Mouse (Mus musculus) liver, embryonic 14.5 days (tissue): ENCODE measurements around the gene Gm9112. TPM values are rescaled to one million over a fixed set of nuclear protein-coding genes. Genes with fewer than 3 reads are reported as not detected.
A peak's percentile ranks its signal among the peaks of the same experiment; 100 is the strongest.

ENCODE experiments used
- ATAC-seq: fragments of 200-750 bp; cut with Nextera tagmentation; 2 replicates; pipeline ENCODE4 v1.8.0; 2017; ENCODE audit warnings: moderate number of reproducible peaks, mild to moderate bottlenecking, moderate library complexity; ENCODE audit not compliant: insufficient read depth
- DNase-seq, 3 experiments: peaks; one replicate each; pipeline ENCODE4 v3.0.0-alpha.2; 2012 to 2013; ENCODE audit warnings: low read depth in 3 of 3, low spot score in 3 of 3
- H3K27ac ChIP-seq: fragments of 300-500 bp; sonication (generic); 2 replicates; pipeline ENCODE4 v1.5.1; 2014; ENCODE audit warnings: moderate library complexity, mild to moderate bottlenecking, control low read depth, inconsistent platforms
- H3K27me3 ChIP-seq: fragments of 300-500 bp; sonication (generic); 2 replicates; pipeline ENCODE4 v1.6.1; 2014; ENCODE audit warnings: mild to moderate bottlenecking, low read length, moderate library complexity; ENCODE audit not compliant: control insufficient read depth, insufficient read depth
- H3K36me3 ChIP-seq: fragments of 300-500 bp; sonication (generic); replicated peaks from 2 replicates; pipeline ENCODE4 v1.6.1; 2014; ENCODE audit warnings: low read depth; ENCODE audit not compliant: control insufficient read depth, insufficient read depth
- H3K4me1 ChIP-seq, 2 experiments: fragments of 200-500 bp in 1 of 2; fragments of 300-500 bp in 1 of 2; sonication (generic) in 1 of 2; replicated peaks; 2 replicates each; pipeline ENCODE4 v1.6.1; 2012 to 2014; ENCODE audit warnings: antibody characterized with exemption in 1 of 2, inconsistent platforms in 1 of 2, low read length in 1 of 2; ENCODE audit not compliant: control insufficient read depth in 2 of 2, insufficient read depth in 2 of 2
- H3K4me2 ChIP-seq: fragments of 300-500 bp; sonication (generic); 2 replicates; pipeline ENCODE4 v1.6.1; 2014; ENCODE audit warnings: low read depth, mild to moderate bottlenecking, control low read depth, moderate library complexity
- H3K4me3 ChIP-seq, 2 experiments: fragments of 200-500 bp in 1 of 2; fragments of 300-500 bp in 1 of 2; sonication (generic) in 1 of 2; 2 replicates each; pipeline ENCODE4 v1.5.1; 2012 to 2014; ENCODE audit warnings: low read depth in 2 of 2, low read length in 2 of 2, mild to moderate bottlenecking in 2 of 2, control low read depth in 1 of 2, inconsistent platforms in 1 of 2, moderate library complexity in 1 of 2; ENCODE audit not compliant: insufficient read depth in 1 of 2
- H3K9ac ChIP-seq: fragments of 300-500 bp; sonication (generic); replicated peaks from 2 replicates; pipeline ENCODE4 v1.6.1; 2014; ENCODE audit warnings: mild to moderate bottlenecking, control low read depth, moderate library complexity
- H3K9me3 ChIP-seq: fragments of 300-500 bp; sonication (generic); 2 replicates; pipeline ENCODE4 v1.6.1; 2016; ENCODE audit warnings: low read length, mixed read lengths; ENCODE audit not compliant: control insufficient read depth
- CTCF ChIP-seq: IDR thresholded peaks from 2 replicates; pipeline ENCODE4 v1.5.1; 2016; ENCODE audit warnings: antibody characterized with exemption, low read depth, control low read depth
- EP300 ChIP-seq: IDR thresholded peaks from 2 replicates; pipeline ENCODE4 v1.6.1; 2016; ENCODE audit warnings: antibody characterized with exemption, low read depth
- WGBS: fragments of 180-500 bp; shearing (Covaris S2); extraction: QIAGEN DNeasy Blood & Tissue Kit; methylation state at CpG from one replicate; pipeline ENCODE4 v1.1.7; 2014; ENCODE audit not compliant: insufficient replicate concordance; 5-methylcytosine and 5-hydroxymethylcytosine counted together
- polyA plus RNA-seq, 2 experiments: library from polyadenylated mRNA; depleted of rRNA in 1 of 2; stranded (reverse) in 1 of 2; unstranded in 1 of 2; fragments of >200 nt; fragmentation: Nextera tagmentation in 1 of 2; extraction: Ambion mirVana in 1 of 2; gene quantifications; 2 replicates each; pipeline versions ENCODE4 v1.2.1 to v1.2.3; 2012 to 2014

Gene Gm9112
- polyA plus RNA-seq, 2 experiments, result not detected

DNA sequence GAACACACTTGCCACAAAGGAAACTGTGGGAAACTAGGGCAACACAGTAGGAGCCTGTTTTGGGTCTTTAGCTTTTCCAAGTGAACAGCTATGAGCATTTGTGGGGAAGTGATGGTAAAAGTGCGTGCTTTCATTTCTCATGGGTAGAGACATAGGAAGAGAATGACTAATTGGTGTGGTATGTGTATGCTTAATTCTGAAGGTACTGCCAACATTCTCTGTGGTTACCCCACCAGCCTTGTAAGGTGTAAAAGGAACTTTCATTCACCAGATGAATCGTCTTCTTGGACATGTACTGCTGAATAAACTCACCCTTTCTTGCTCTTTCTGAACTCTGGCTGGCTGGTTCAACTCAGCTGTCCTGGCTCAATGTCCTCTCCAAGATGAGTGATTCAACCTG is 40.8 kb downstream of the Gm9112 start:
- Histone ChIP-seq H3K27me3 (no peaks in the 10 kb centered on the region), H3K36me3 (no peaks in the 10 kb centered on the region), H3K9ac (no peak overlapping the region), H3K27ac (no peak overlapping the region), H3K4me1 (no peaks in the 10 kb centered on the region), H3K9me3 (no peaks in the 10 kb centered on the region), H3K4me2 (no peak overlapping the region), H3K4me3 (no peak overlapping the region)
- 59% methylated on average over 2 of the region's 2 CpGs for WGBS
- TF ChIP-seq EP300, result no peak
- TF ChIP-seq CTCF, result no peak
- ATAC-seq (no peak), DNase-seq (no peak)

DNA sequence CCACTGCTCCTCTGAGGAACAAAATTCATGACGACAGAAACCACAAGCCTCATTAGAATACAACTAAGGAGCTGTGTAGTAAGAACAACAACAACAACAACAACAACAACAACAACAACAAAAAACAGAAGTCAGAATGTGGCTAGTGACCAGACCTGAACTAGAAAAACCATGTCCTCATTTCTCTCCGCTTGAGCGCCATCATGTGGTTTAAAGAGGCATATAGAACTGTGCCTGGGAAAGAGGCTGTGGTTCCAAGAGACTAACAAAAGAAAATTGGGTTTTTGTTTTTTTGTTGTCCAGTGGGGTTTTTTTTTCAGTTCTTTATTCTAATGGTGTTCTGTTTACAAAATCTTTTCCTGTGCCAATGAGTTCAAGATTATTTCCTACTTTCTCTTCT is 46.7 kb downstream of the Gm9112 start:
- Histone ChIP-seq H3K9ac (no peak overlapping the region), H3K9me3 (no peaks in the 10 kb centered on the region), H3K4me1 (no peaks in the 10 kb centered on the region), H3K4me3 (no peak overlapping the region), H3K4me2 (no peak overlapping the region), H3K27ac (no peak overlapping the region), H3K36me3 (no peaks in the 10 kb centered on the region), H3K27me3 (no peaks in the 10 kb centered on the region)
- DNase-seq (no peak), ATAC-seq (no peak)
- TF ChIP-seq CTCF (peak; percentile 21; the same call in 1 of the 2 replicates), EP300 (no peak)
- WGBS, result 10% methylated on average over 3 of the region's 3 CpGs

Other genes with a start within 250 kb of the Gm9112 start
- gene Hdac8, start 202.3 kb downstream of the Gm9112 start, polyA plus RNA-seq (2012; rRNA removed), result 1.3 and 2.3 TPM in 2 replicates
- gene Hdac8, start 202.3 kb downstream of the Gm9112 start, polyA plus RNA-seq (2014; fragmentation: Nextera tagmentation; extraction: Ambion mirVana), result 0.43 and 0.92 TPM in 2 replicates
- 0.65 and 0.84 TPM in 2 replicates for gene Phka1, start 63.4 kb downstream of the Gm9112 start, polyA plus RNA-seq (2012; rRNA removed)
- 0.57 and 0.72 TPM in 2 replicates for gene Phka1, start 63.4 kb downstream of the Gm9112 start, polyA plus RNA-seq (2014; fragmentation: Nextera tagmentation; extraction: Ambion mirVana)
- not detected in 2 replicates for gene Gm3880, start 20.7 kb downstream of the Gm9112 start, polyA plus RNA-seq (2012; rRNA removed)
- not detected in 2 replicates for gene Gm3880, start 20.7 kb downstream of the Gm9112 start, polyA plus RNA-seq (2014; fragmentation: Nextera tagmentation; extraction: Ambion mirVana)
- not detected in 2 replicates for gene Dmrtc1b, start 230 bp upstream of the Gm9112 start, polyA plus RNA-seq (2012; rRNA removed)
- not detected in 2 replicates for gene Dmrtc1b, start 230 bp upstream of the Gm9112 start, polyA plus RNA-seq (2014; fragmentation: Nextera tagmentation; extraction: Ambion mirVana)
- not detected in 2 replicates for gene Dmrtc1c1, start 95.3 kb upstream of the Gm9112 start, polyA plus RNA-seq (2012; rRNA removed)
- not detected in 2 replicates for gene Dmrtc1c1, start 95.3 kb upstream of the Gm9112 start, polyA plus RNA-seq (2014; fragmentation: Nextera tagmentation; extraction: Ambion mirVana)
- gene Dmrtc1c2, start 147.0 kb upstream of the Gm9112 start, polyA plus RNA-seq (2012; rRNA removed), result not detected in 2 replicates
- gene Dmrtc1c2, start 147.0 kb upstream of the Gm9112 start, polyA plus RNA-seq (2014; fragmentation: Nextera tagmentation; extraction: Ambion mirVana), result not detected in 2 replicates
- gene 1700031F05Rik, start 160.3 kb upstream of the Gm9112 start, polyA plus RNA-seq (2012; rRNA removed), result not detected in 2 replicates
- gene 1700031F05Rik, start 160.3 kb upstream of the Gm9112 start, polyA plus RNA-seq (2014; fragmentation: Nextera tagmentation; extraction: Ambion mirVana), result not detected in 2 replicates
- gene Dmrtc1a, start 201.1 kb upstream of the Gm9112 start, polyA plus RNA-seq (2012; rRNA removed), result not detected in 2 replicates
- gene Dmrtc1a, start 201.1 kb upstream of the Gm9112 start, polyA plus RNA-seq (2014; fragmentation: Nextera tagmentation; extraction: Ambion mirVana), result 0.13 TPM in 1 of 2 replicates, not detected in the other
- gene 1700011M02Rik, start 201.3 kb upstream of the Gm9112 start, polyA plus RNA-seq (2012; rRNA removed), result not detected in 2 replicates
- gene 1700011M02Rik, start 201.3 kb upstream of the Gm9112 start, polyA plus RNA-seq (2014; fragmentation: Nextera tagmentation; extraction: Ambion mirVana), result not detected in 2 replicates
- not detected in 2 replicates for gene 1700018G05Rik, start 220.7 kb upstream of the Gm9112 start, polyA plus RNA-seq (2012; rRNA removed)
- gene 1700018G05Rik, start 220.7 kb upstream of the Gm9112 start, polyA plus RNA-seq (2014; fragmentation: Nextera tagmentation; extraction: Ambion mirVana), result not detected in 2 replicates